Mouse (Mus musculus): Measurements from ENCODE around the gene Cnnm3.

- TF ChIP-seq CTCF (IDR thresholded peaks at IDR 0.05; ENCODE audit: control insufficient read depth, insufficient read depth, low read length): no peak
- TF ChIP-seq POLR2A (IDR thresholded peaks at IDR 0.05; ENCODE audit: borderline replicate concordance, control insufficient read depth, low read depth, low read length): no peak
Observed at GRCm38 (mm10) chr1:36474646-36475045, 37.0 kb upstream of the Cnnm3 start.
